Mouse (Mus musculus): ENCODE data around the gene Gucd1.
"Not testable (repeated sequence)": the region's sequence is repeated elsewhere in the genome, so short reads cannot be mapped to it uniquely, and the experiment has no call there.

Gene Gucd1

DNA sequence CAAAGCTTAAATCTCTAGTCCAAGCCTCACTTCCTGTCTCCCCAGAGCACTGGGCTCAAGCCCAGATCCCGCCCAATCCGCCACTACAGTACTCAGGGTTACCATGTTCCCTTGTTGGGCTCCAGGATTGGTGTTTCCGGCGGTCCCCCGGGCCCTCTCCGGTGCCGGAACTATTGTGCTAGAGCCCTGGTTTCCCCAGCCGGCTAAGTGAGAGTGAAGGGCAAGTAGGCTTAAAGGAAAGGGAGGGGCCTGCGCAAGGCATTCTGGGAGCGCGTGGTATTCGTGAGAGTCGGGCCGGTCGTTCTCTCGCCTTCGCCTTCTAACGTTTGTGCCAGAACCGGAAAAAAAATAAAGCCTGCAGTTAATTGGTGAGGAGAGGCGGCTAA, at the start of gene Gucd1:
TSS of gene Gucd1 (minus strand) at position 215 of the 386 bp plus-strand sequence.
- peak; percentile 98 for DNase-seq (ENCODE audit: low spot score)

DNA sequence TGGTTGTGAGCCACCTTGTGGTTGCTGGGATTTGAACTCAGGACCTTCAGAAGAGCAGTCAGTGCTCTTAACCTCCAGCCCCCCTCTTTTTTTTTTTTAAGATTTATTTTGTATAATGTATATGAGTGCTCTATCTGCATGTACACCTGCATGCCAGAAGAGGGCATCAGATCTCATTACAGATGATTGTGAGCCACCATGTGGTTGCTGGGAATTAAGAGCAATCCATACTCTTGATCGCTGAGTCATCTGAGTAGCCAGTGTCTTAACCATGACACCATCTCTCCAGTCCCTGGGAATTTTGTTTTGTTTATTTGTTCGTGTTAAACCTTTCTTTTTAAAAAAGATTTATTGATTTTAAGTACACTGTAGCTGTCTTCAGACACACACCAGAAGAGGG, 49.0 kb upstream of the Gucd1 start:
- not testable (repeated sequence) for DNase-seq (ENCODE audit: low spot score)

- DNase-seq (ENCODE audit: low spot score): no peak
These were observed 48.5 kb upstream of the Gucd1 start for GRCm38 (mm10) chr10:75566321-75566720.

GRCm38 (mm10) chr10:75565906-75566305, 48.1 kb upstream of the Gucd1 start:
- DNase-seq (ENCODE audit: low spot score): no peak

DNA sequence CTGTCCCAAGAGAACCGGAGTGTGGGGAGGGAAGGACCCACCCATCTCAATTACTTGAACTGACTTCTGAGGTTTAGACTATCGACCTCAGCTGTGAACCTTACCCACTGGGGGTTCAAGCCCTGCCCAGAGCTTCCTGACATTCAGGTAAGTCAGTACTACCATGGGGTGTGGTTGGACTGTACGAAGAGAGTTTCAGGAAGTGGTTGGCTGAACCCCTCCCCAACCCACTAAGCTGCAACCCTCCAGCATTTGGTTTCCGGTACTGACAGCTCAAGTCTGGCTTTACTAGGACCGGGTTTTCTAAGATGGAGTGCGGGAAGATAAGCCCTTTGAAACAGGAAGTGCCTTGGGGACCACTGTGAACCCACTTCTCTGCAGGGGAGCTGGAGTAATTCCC, 47.7 kb upstream of the Gucd1 start:
- no peak for DNase-seq (ENCODE audit: low spot score)

- DNase-seq (ENCODE audit: low spot score): no peak
These were observed 47.0 kb upstream of the Gucd1 start for GRCm38 (mm10) chr10:75564687-75565265.

DNA sequence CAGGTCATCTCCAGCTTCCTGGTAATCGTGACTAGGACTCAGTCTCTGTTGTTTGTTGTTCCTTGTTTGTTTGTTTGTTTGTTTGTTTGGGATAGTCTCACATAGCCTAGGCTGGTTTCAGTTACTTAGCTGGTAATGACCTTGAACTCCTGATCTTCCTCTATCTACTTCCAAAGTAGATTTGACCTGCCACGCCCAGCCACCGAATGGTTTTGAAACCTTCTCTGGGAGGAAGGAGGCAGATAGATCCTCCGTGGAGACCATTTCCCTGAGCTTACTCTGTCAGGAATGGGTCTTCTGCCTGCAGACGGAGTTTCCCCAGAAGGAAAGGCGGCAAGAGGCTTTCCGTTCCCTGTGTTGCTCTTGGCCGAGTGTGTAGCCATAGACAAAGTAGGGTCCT, 44.8 kb upstream of the Gucd1 start:
- no peak for DNase-seq (ENCODE audit: low spot score)

DNA sequence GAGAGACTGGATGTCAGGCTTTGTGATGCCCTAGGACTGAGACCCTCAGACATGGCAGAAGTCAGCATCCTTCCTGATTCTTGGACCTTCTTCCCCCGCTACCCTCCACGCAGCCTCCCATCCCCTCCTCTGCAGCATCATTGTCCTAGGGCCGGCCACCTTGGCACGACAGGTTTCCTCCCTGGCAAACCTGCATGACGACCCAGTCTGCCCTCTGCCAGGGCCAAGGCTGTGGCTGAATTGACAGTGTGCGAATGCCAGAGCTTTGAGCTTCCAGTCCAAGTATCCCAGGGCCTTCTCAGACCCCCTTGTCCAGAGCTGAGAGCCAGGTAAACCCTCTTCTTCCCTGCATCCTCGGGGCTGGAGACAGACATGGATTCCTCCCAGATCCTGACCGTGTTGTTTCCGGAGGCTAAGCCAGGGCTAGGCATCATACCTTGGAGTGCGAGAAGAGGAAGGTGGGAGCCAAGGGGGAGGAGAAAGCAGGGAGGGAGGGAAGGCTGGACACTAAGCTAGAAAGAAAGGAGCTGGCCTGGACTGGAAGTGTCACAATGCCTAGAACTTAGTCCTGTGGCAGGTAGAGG, 43.4 kb upstream of the Gucd1 start, which contains the start of gene Ggt1:
TSS of gene Ggt1 (plus strand) at position 534 of the 584 bp plus-strand sequence.
- no peak for DNase-seq (ENCODE audit: low spot score)

GRCm38 (mm10) chr10:75560549-75560899, 42.8 kb upstream of the Gucd1 start:
- peak; percentile 42 for DNase-seq (ENCODE audit: low spot score)

DNA sequence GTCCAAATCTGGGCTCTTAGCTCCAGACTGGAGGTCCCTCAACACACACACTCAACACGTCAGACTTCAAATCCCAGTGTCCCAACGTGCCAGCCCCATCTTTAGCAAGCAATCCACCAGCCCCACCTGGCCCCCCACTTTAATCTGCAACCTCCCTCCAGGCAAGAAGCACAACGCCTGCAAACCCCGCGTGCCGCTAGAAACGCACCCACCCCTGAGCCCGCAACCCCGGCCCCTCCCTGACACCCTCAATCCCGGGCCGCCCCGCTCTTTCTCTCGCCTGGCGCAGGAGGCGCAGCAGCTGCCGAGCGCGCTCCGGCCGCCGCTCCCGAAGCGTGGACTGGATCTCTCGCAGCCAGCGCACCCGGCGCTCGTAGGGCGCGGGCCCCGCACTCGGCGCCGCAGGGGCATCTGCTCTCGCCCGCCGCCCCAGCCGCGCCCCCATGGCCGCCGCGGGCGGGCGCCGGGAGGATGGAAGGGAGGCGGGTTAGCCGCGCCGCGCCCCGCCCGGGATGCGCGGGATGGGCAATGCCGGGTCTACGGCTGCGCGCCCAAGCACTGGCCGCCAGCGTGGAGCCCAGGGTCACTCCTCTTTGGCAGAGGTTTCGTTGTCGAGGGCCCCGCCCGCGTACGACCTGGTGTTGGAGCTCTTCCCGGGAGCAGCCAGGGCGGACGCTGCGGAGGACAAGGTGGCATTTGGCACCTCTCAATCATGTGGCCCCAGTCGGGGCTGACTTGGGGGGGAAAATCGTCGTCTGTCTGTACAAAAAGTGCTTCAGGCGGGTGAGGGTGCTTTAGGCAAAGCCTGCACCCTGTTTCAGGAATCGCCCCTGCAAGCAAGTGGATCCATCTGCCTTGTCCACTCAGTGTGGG, 42.1 kb upstream of the Gucd1 start, which contains the start of gene Lrrc75b:
TSS of gene Lrrc75b (minus strand) at position 655 of the 873 bp plus-strand sequence.
- DNase-seq (ENCODE audit: low spot score): peak; percentile 59

DNA sequence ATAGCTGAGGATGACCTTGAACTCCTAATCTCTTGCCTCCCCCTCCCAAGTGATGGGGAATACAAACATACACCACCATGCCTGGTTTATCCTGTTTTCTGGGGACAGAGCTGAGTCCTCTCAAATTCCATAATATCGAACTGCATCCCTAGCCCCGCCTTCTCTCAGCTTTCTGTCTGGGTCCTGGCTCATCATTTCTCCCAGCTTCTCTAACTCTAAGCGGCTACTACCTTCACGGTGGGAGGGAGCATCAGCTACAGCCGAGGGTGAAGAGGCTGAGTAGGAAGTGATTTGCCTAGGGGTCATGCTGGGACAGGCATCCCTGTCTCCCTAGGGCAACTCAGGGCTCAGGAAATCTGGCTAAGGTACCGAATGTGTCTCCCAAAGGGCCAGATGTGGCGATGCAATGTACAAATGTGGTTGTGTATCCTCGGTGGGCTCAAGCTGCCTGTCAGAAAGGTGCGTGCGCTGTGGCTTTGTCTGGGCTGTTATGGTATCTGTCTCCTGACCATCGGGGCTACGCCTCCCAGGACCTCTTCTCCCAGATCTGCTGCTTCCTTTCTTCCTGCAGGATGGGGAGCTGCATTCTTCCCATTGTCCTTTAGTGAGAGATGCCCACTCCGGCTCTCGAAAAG, 41.4 kb upstream of the Gucd1 start:
- DNase-seq (ENCODE audit: low spot score): peak; percentile 39

- DNase-seq (ENCODE audit: low spot score): no peak
These were observed 40.7 kb upstream of the Gucd1 start for GRCm38 (mm10) chr10:75558515-75558914.

DNA sequence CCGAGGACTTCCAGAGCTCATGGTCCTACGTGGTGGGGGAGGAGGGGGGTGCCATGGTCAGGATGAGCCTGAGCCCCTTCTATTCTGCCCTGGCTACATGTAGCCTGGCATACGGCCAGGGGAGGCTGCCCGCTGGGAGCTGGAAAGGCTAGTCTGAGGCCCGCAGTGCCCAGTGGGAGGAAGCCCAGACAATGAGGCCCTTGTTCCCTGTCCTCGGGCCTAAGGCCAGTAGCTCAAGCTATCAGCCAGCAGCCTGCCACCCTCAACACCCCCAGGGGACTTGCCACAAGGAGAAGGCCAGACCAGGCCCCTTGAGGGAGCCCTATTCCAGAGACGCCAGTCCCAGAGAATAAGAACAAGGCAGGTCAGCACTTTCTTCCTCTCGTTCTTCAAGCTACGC, 38.3 kb upstream of the Gucd1 start:
- no peak for DNase-seq (ENCODE audit: low spot score)

DNA sequence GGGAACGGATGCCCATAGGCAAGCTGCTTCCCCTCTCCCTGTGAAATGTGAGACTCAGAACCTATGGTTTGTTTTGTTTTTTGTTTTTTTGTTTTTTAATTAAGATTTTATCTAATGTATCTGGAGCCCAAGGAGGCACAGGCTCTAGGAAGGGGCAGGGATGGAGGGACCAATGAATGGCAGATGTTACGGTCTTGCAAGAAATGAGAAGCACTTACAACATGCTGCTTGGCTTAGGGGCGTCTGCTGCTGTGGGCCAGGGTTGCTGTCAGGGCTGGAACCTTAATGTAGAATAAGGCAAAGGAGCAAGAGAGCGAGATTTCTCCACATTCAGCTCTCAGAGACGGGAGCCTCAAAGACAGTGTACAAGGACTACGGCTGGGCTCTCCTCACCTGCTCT, 37.8 kb upstream of the Gucd1 start:
- no peak for DNase-seq (ENCODE audit: low spot score)

DNA sequence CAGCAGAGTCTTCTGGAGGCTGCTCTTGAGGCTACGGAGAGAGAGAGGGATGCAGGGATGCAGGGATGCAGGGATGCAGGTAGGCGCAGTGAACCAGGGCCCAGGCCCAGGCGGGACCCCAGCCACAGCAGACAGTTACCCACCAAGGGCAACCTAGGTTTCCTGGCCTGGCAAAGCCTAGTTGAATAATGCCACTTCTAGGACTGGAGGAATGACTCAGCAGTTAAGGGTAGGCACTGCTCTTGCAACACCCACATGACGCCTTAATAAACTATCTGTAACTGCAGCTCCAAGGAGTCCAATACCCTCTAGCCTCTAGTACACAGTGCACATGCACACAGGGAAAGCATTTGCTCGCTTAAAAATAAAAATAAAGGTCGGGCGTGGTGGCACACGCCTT, 36.3 kb upstream of the Gucd1 start:
- no peak for DNase-seq (ENCODE audit: low spot score)

- no peak for DNase-seq (ENCODE audit: low spot score)
These were observed 35.1 kb upstream of the Gucd1 start for GRCm38 (mm10) chr10:75552701-75553450.

- no peak for DNase-seq (ENCODE audit: low spot score)
These were observed 34.3 kb upstream of the Gucd1 start for GRCm38 (mm10) chr10:75552106-75552505.

DNA sequence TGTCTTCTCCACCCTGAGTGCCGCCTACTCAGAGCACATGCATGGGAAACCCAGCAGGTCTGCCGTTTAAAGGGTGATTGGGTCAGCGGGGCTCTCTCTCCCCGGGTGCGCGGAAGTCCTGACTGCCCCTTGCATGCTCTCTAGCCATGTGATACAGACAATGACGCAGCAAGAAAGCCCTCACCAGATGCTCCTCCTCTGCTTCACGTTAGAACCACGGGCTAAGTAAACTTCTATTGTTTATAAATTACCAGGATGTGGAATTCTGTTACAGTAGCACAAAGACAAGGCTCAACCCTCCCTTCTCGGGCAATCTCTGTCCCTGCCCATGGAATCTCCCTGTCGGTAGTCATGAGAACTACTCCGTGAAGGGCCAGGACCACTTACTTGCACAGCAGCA, 33.4 kb upstream of the Gucd1 start:
- no peak for DNase-seq (ENCODE audit: low spot score)

GRCm38 (mm10) chr10:75549886-75550285, 32.1 kb upstream of the Gucd1 start:
- DNase-seq (ENCODE audit: low spot score): no peak

DNA sequence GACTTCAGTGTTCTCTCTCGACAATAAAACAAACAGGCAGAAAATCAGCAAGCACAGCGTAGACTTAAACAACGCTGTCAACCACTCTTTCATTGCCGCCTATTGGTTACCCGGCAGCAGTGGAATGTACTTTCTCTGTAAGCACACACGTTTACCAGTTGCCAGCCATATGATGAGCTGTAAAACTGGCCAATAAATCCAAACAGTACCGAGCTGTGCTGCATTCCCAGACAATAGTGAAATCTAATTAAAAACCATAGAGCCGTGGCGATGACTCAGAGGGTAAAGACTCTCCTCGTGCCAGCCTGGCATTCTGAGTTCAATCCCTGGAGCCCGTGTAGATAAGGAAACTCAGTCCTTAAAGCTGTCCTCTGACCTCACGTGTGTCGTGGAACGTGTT, 30.7 kb upstream of the Gucd1 start:
- no peak for DNase-seq (ENCODE audit: low spot score)

DNA sequence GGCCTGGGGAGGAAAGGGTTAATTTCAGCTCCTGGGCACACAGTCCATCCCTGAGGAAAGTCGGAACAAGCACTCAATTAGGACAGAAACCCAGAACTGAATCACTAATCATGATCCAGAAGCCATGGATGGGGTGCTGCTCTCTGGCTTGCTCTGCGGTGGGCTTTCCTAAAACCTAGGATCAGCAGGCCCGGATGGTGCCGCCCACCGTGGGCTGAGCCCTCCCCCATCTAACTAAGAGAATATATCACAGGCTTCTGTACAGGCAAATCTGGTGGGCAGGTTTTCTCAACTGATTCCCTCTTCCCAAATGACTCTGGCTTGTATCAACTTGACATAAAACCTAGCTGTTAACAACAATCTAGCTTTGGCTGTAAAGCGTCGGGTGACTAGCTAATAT, 30.1 kb upstream of the Gucd1 start:
- DNase-seq (ENCODE audit: low spot score): no peak

DNA sequence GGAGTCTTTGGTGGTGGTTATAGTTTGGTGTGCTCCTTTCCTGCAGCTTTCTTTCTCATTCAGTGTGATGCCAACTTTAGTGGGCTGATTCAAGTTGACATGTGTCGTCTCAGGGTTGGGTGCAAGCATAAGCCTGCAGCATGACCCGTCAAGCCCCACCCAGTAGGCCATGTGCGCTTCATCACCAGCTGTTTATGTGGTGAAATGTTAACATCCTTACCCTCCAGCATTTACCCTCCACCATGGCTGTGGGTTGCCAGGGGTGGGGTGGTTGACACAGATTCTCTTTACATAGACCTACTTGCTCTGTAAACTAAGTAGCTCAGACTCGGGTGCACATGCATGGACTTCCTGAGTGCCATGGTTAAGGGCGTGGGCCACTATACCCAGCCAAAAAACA, 18.4 kb upstream of the Gucd1 start:
- no peak for DNase-seq (ENCODE audit: low spot score)

All from embryo, embryonic 10.5 days (tissue).